Mouse (Mus musculus) thymus, adult 2 months (tissue): ENCODE data around the gene Rbm38. TPM values are rescaled to one million over a fixed set of nuclear protein-coding genes. Genes with fewer than 3 reads are reported as not detected.

Experiments
- DNase-seq: peaks from one replicate; pipeline ENCODE4 v3.0.0; 2021
- H3K27ac ChIP-seq: fragments of 200-500 bp; 2 replicates; pipeline ENCODE4 v1.5.1; 2012; ENCODE audit warnings: low read length, control low read depth; ENCODE audit not compliant: control insufficient read depth, insufficient read depth
- H3K27me3 ChIP-seq: fragments of 200-500 bp; 2 replicates; pipeline ENCODE4 v1.6.1; 2012; ENCODE audit warnings: mild to moderate bottlenecking, low read length, moderate library complexity, mixed read lengths; ENCODE audit not compliant: control insufficient read depth, insufficient read depth
- H3K36me3 ChIP-seq: fragments of 200-500 bp; 2 replicates; pipeline ENCODE4 v1.6.1; 2012; ENCODE audit warnings: mild to moderate bottlenecking, low read length, moderate library complexity; ENCODE audit not compliant: control insufficient read depth, insufficient read depth
- H3K4me1 ChIP-seq: fragments of 200-500 bp; replicated peaks from 2 replicates; pipeline ENCODE4 v1.6.1; 2012; ENCODE audit warnings: low read length; ENCODE audit not compliant: control insufficient read depth, insufficient read depth
- H3K4me3 ChIP-seq: fragments of 200-500 bp; 2 replicates; pipeline ENCODE4 v1.5.1; 2012; ENCODE audit warnings: mild to moderate bottlenecking, low read length, control low read depth, moderate library complexity; ENCODE audit not compliant: control insufficient read depth, insufficient read depth
- CTCF ChIP-seq: fragments of 200-500 bp; IDR thresholded peaks from 2 replicates; pipeline ENCODE4 v1.5.1; 2012; ENCODE audit warnings: mild to moderate bottlenecking, control low read depth, low read length, moderate library complexity, borderline replicate concordance; ENCODE audit not compliant: control insufficient read depth, poor library complexity, insufficient read depth; ENCODE audit errors: extremely low read depth
- POLR2A ChIP-seq: fragments of 200-500 bp; IDR thresholded peaks from 2 replicates; pipeline ENCODE4 v1.6.1; 2012; ENCODE audit warnings: mild to moderate bottlenecking, low read length, control low read depth, moderate library complexity; ENCODE audit not compliant: control insufficient read depth, poor library complexity, insufficient read depth; ENCODE audit errors: extremely low read depth
- WGBS: fragments of 180-500 bp; shearing (Covaris S2); methylation state at CpG from one replicate; pipeline ENCODE4 v1.1.7; 2018; 5-methylcytosine and 5-hydroxymethylcytosine counted together
- polyA plus RNA-seq: library from polyadenylated mRNA; depleted of rRNA; stranded (reverse); fragments of >200 nt; gene quantifications from 2 replicates; pipeline ENCODE4 v1.2.3, GENCODE M21; 2012

The Rbm38 gene
- polyA plus RNA-seq, 1 experiment: 1,290 TPM

DNA sequence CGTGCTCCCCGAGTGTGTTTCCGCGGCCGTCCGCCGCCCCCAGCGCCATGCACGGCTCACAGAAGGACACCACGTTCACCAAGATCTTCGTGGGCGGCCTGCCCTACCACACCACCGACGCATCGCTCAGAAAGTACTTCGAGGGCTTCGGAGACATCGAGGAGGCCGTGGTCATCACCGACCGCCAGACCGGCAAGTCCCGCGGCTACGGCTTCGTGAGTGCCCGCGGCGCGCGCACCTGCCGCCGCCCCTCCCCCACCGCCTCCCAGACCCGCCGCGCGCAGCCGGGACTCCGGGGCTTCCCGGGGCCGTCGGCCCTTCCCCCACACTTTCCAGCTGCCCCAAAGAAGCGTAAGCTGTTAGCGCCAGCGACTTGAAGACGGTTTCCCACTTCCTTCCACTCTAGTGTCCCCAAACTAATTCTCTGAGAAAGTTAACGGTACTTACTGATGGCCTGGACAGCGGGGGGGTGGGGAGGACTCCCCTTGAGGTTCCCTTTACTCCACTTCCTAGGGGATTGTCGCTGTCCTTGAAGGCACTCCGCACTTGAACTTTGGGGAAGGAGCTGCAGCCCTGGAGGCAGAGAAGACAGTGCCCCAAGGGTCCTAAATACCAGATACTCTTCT is 1.9 kb downstream of the Rbm38 start:
- TF ChIP-seq CTCF: no peak
- TF ChIP-seq POLR2A: no peak
- peak; percentile 66 for DNase-seq
- Histone ChIP-seq H3K4me3 (peak overlapping the region; percentile 72), H3K27me3 (no peaks in the 10 kb centered on the region), H3K36me3 (peaks cover 22% of the 10 kb centered on the region), H3K27ac (peak overlapping the region; percentile 64), H3K4me1 (peaks cover 73% of the 10 kb centered on the region)
- WGBS: under 1% methylated on average over 49 of the region's 51 CpGs

DNA sequence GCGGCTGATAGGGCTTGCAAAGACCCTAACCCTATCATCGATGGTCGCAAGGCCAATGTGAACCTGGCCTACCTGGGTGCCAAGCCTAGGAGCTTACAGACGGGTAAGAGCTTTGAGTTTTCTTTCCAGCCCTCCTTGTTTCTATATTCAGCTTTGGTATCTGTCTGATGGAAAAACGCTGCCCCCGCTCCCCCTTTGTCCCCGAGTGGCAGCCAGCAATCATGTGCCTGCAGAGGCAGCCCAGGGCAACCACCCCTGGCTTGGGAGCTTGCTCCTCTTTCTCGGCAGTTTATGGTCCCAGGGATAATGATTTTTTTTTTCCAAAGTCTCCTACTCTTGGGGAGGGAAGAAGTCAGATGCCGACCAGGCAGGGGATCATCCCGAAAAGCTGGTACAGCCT is 2.5 kb downstream of the Rbm38 start:
- TF ChIP-seq CTCF: no peak
- TF ChIP-seq POLR2A: no peak

GRCm38 (mm10) chr2:173023371-173023851 is 3.1 kb downstream of the Rbm38 start:
- TF ChIP-seq CTCF (no peak), POLR2A (no peak)
- no peaks in the 10 kb centered on the region for H3K27me3 ChIP-seq
- peaks cover 35% of the 10 kb centered on the region for H3K36me3 ChIP-seq
- H3K4me1 ChIP-seq: peaks cover 80% of the 10 kb centered on the region
- peak; percentile 59 for DNase-seq
- H3K4me3 ChIP-seq: peak overlapping the region; percentile 72
- WGBS: 8% methylated on average over 7 of the region's 7 CpGs
- peak overlapping the region; percentile 64; the same call in 1 of the 2 replicates for H3K27ac ChIP-seq

More for the DNA sequence above, 2.5 kb downstream of the Rbm38 start:
- H3K4me1 ChIP-seq: peaks cover 78% of the 10 kb centered on the region
- H3K27me3 ChIP-seq: no peaks in the 10 kb centered on the region
- 6% methylated on average over 10 of the region's 10 CpGs for WGBS
- peak overlapping the region; percentile 64 for H3K27ac ChIP-seq
- DNase-seq: peak; percentile 31
- peaks cover 29% of the 10 kb centered on the region for H3K36me3 ChIP-seq
- peak overlapping the region; percentile 72 for H3K4me3 ChIP-seq

DNA sequence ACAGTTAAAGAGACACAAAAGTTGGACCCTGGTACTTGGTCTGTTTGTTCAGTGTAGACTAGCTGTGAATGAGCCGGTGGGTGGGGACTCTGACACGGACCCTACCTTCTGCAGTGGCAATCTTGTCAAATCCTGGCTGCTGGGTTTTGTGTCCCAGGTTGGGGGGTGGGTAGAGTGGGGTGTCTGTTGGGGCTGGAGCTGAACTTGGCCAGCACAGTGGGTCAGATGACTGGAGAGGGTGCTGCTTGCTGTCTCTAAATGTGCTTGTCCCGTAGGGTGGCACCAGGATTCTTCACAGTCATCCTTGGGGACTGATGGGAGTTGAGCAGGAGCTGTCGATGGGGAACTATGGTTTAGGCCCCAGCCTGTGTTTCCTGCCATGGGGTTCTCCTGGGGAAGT is 3.7 kb downstream of the Rbm38 start:
- Histone ChIP-seq H3K4me3 (peak overlapping the region; percentile 29), H3K27me3 (no peaks in the 10 kb centered on the region), H3K36me3 (peaks cover 40% of the 10 kb centered on the region), H3K27ac (no peak overlapping the region), H3K4me1 (peaks cover 80% of the 10 kb centered on the region)
- TF ChIP-seq CTCF: no peak
- no peak for TF ChIP-seq POLR2A
- peak; percentile 15 for DNase-seq
- WGBS: 17% methylated on average over 4 of the region's 4 CpGs

GRCm38 (mm10) chr2:173024392-173024791 is 4.1 kb downstream of the Rbm38 start:
- no peak overlapping the region for H3K27ac ChIP-seq
- H3K36me3 ChIP-seq: peaks cover 44% of the 10 kb centered on the region
- H3K4me1 ChIP-seq: peaks cover 80% of the 10 kb centered on the region
- no peak for DNase-seq
- 83% methylated on average over 8 of the region's 8 CpGs for WGBS
- TF ChIP-seq POLR2A (no peak), CTCF (no peak)
- H3K27me3 ChIP-seq: no peaks in the 10 kb centered on the region
- H3K4me3 ChIP-seq: peak overlapping the region; percentile 29

DNA sequence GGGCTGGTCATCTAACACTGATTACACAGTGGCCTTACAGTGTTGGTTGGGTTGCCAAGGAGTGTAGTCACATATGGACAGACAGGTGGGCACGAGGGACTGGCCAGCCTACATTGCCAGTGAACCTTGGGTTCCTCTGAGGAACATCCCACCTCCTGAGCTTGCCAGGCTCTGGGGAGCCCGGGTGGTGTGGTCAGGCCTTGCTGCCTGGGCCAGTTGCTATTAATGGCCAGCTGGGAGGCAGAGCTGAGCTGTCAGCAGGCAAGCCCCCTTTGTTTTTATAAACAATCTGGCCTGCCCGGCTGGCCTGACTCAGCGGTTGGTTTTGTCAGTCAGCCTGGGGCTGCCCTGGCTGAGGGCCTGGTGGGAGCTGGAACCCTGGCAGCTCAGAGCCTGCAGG is 4.6 kb downstream of the Rbm38 start:
- Histone ChIP-seq H3K27me3 (no peaks in the 10 kb centered on the region), H3K27ac (peak overlapping the region; percentile 72; the same call in 1 of the 2 replicates), H3K36me3 (peaks cover 49% of the 10 kb centered on the region), H3K4me3 (peak overlapping the region; percentile 30), H3K4me1 (peaks cover 81% of the 10 kb centered on the region)
- 0 out of 2 replicates have a peak, but pooled peaks have one; percentile 32 for TF ChIP-seq POLR2A
- no peak for TF ChIP-seq CTCF
- 59% methylated on average over 4 of the region's 4 CpGs for WGBS
- DNase-seq: no peak
